Mouse (Mus musculus): Measurements from ENCODE around the gene Yes1.

GRCm38 (mm10) chr5:32614291-32614690 is 3.3 kb downstream of the Yes1 start:
- no peak for TF ChIP-seq CTCF (IDR thresholded peaks at IDR 0.05)
- TF ChIP-seq POLR2A (IDR thresholded peaks at IDR 0.05; ENCODE audit: insufficient read depth, low read depth, low read length) = no peak
- TF ChIP-seq EP300 (IDR thresholded peaks at IDR 0.05; ENCODE audit: insufficient read depth, low read depth, low read length) = no peak

Measured in heart, adult 2 months (tissue).